Mouse (Mus musculus) limb, embryonic 14.5 days (tissue): ENCODE data around the gene Fam120b. TPM values are rescaled to one million over a fixed set of nuclear protein-coding genes. Genes with fewer than 3 reads are reported as not detected.
A peak's percentile ranks its signal among the peaks of the same experiment; 100 is the strongest.

ENCODE experiments used
- ATAC-seq: fragments of 200-750 bp; cut with Nextera tagmentation; 2 replicates; pipeline ENCODE4 v1.8.0; 2017; ENCODE audit warnings: low read depth, moderate number of reproducible peaks, moderate TSS enrichment; ENCODE audit not compliant: low FRiP score
- DNase-seq: peaks from one replicate; pipeline ENCODE4 v3.0.0-alpha.2; 2015; ENCODE audit warnings: low spot score
- H3K27ac ChIP-seq: fragments of 300-500 bp; sonication (generic); replicated peaks from 2 replicates; pipeline ENCODE4 v1.5.1; 2014; ENCODE audit warnings: low read depth, mild to moderate bottlenecking, low read length, moderate library complexity, mixed read lengths
- H3K27me3 ChIP-seq: fragments of 300-500 bp; sonication (generic); 2 replicates; pipeline ENCODE4 v1.6.1; 2014; ENCODE audit warnings: low read length, mixed read lengths; ENCODE audit not compliant: control insufficient read depth, insufficient read depth
- H3K36me3 ChIP-seq: fragments of 300-500 bp; sonication (generic); 2 replicates; pipeline ENCODE4 v1.6.1; 2014; ENCODE audit warnings: mild to moderate bottlenecking, low read length, moderate library complexity, mixed read lengths; ENCODE audit not compliant: control insufficient read depth, insufficient read depth
- H3K4me1 ChIP-seq: fragments of 300-500 bp; sonication (generic); 2 replicates; pipeline ENCODE4 v1.6.1; 2014; ENCODE audit warnings: antibody characterized with exemption, low read length, mixed read lengths; ENCODE audit not compliant: control insufficient read depth, insufficient read depth
- H3K4me2 ChIP-seq: fragments of 300-500 bp; sonication (generic); replicated peaks from 2 replicates; pipeline ENCODE4 v1.6.1; 2014; ENCODE audit warnings: low read depth, mild to moderate bottlenecking, low read length, moderate library complexity; ENCODE audit not compliant: severe bottlenecking
- H3K4me3 ChIP-seq: fragments of 300-500 bp; sonication (generic); replicated peaks from 2 replicates; pipeline ENCODE4 v1.5.1; 2014; ENCODE audit warnings: low read length
- H3K9ac ChIP-seq: fragments of 300-500 bp; sonication (generic); 2 replicates; pipeline ENCODE4 v1.6.1; 2014; ENCODE audit warnings: mild to moderate bottlenecking, low read depth, low read length, moderate library complexity; ENCODE audit not compliant: severe bottlenecking
- H3K9me3 ChIP-seq: fragments of 300-500 bp; sonication (generic); 2 replicates; pipeline ENCODE4 v1.6.1; 2016; ENCODE audit warnings: low read length; ENCODE audit not compliant: control insufficient read depth
- POLR2A ChIP-seq: fragments of 200-500 bp; IDR thresholded peaks from 2 replicates; pipeline ENCODE4 v1.8.0; 2012; ENCODE audit warnings: inconsistent platforms, mild to moderate bottlenecking, moderate library complexity, borderline replicate concordance; ENCODE audit not compliant: insufficient read depth, insufficient read length; ENCODE audit errors: extremely low read depth
- WGBS: fragments of 180-500 bp; shearing (Covaris S2); extraction: QIAGEN DNeasy Blood & Tissue Kit; methylation state at CpG from one replicate; pipeline ENCODE4 v1.1.7; 2014; 5-methylcytosine and 5-hydroxymethylcytosine counted together
- polyA plus RNA-seq, 2 experiments: library from polyadenylated mRNA; depleted of rRNA in 1 of 2; stranded (reverse) in 1 of 2; unstranded in 1 of 2; fragments of >200 nt; fragmentation: Nextera tagmentation in 1 of 2; extraction: Ambion mirVana in 1 of 2; gene quantifications; 2 replicates each; pipeline versions ENCODE4 v1.2.1 to v1.2.3; 2012 to 2014

The Fam120b gene
- polyA plus RNA-seq, 2 experiments, result 18.9 to 25.7 TPM

- Histone ChIP-seq H3K9ac (no peak overlapping the region), H3K36me3 (peaks cover 58% of the 10 kb centered on the region), H3K4me1 (no peaks in the 10 kb centered on the region), H3K4me2 (no peak overlapping the region), H3K27me3 (no peaks in the 10 kb centered on the region), H3K9me3 (no peaks in the 10 kb centered on the region), H3K27ac (no peak overlapping the region), H3K4me3 (no peak overlapping the region)
- no peak for ATAC-seq
- WGBS, result 91% methylated on average over 4 of the region's 4 CpGs
- no peak for TF ChIP-seq POLR2A
- DNase-seq, result no peak
Observed at GRCm38 (mm10) chr17:15431551-15431950, 35.5 kb downstream of the Fam120b start.

DNA sequence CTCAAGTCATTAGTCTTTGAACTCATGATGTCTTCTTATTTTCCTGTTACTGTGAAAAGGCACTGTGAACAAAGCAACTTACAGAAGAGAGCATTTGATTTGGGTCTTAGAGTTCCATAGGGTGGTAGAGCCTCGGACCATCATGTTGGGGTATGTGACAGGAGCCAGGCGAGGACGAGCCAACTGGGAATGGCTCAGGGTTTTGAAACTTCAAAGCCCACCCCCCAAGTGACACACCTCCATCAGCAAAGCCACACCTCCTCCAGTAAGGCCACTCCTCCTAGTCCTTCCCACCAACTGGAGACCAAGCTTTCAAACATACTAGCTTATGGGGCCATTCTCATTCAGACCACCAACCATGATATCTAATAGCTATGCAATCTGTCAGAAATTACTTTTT is 36.0 kb downstream of the Fam120b start:
- H3K9me3 ChIP-seq, result no peaks in the 10 kb centered on the region
- no peak overlapping the region for H3K4me2 ChIP-seq
- no peaks in the 10 kb centered on the region for H3K4me1 ChIP-seq
- H3K4me3 ChIP-seq, result no peak overlapping the region
- ATAC-seq (no peak), DNase-seq (no peak)
- peaks cover 54% of the 10 kb centered on the region for H3K36me3 ChIP-seq
- no peak overlapping the region for H3K9ac ChIP-seq
- H3K27ac ChIP-seq, result no peak overlapping the region
- TF ChIP-seq POLR2A, result no peak
- 82% methylated on average over 3 of the region's 3 CpGs for WGBS
- no peaks in the 10 kb centered on the region for H3K27me3 ChIP-seq

GRCm38 (mm10) chr17:15434748-15435147 is 38.7 kb downstream of the Fam120b start:
- Histone ChIP-seq H3K9ac (no peak overlapping the region), H3K36me3 (peaks cover 27% of the 10 kb centered on the region), H3K27ac (no peak overlapping the region), H3K9me3 (no peaks in the 10 kb centered on the region), H3K4me2 (no peak overlapping the region), H3K4me1 (no peaks in the 10 kb centered on the region), H3K27me3 (no peaks in the 10 kb centered on the region), H3K4me3 (no peak overlapping the region)
- DNase-seq, result no peak
- ATAC-seq, result no peak
- no peak for TF ChIP-seq POLR2A
- 80% methylated on average over 3 of the region's 3 CpGs for WGBS

GRCm38 (mm10) chr17:15440067-15440462 is 44.1 kb downstream of the Fam120b start:
- Histone ChIP-seq H3K27ac (peak overlapping the region; percentile 55; the same call in 1 of the 2 replicates), H3K36me3 (no peaks in the 10 kb centered on the region), H3K4me3 (no peak overlapping the region), H3K27me3 (no peaks in the 10 kb centered on the region), H3K9me3 (no peaks in the 10 kb centered on the region), H3K9ac (no peak overlapping the region), H3K4me1 (peaks cover 9% of the 10 kb centered on the region; the same call in 1 of the 2 replicates), H3K4me2 (peak overlapping the region; percentile 40; the same call in 1 of the 2 replicates)
- DNase-seq (no peak), ATAC-seq (no peak)
- WGBS, result 44% methylated on average over 8 of the region's 8 CpGs
- TF ChIP-seq POLR2A, result no peak

DNA sequence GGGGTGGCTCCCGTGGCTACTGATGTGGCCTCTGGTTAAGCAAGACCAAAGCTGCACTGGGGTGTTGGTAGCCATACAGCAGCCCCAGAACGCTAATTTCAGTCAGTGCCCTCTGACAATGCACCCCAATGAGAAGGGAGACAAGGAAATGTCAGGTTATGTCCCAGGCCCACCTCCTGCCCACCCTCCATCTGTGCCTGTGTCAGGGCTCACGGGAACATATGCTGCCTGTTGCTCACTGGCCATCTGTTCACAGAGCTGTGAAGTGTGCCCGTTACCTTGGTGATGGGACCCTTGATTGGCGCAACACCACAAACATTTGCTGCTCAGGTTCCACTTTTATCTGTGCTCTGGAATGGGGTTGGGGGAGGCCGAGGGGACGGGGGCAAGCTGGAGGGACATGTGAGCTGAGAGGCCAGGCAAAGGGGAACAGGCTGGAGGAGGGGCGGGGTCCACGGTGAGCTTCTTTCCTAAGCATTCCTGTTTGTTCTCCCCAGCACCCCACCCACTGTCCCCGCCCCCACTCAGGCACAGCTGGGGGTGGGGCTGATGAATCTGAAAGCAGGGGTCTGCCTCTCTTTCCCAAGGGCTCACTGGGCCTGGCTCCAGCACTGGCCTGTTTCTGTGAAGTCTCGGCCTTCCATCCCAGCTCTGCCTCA is 44.6 kb downstream of the Fam120b start:
- peak overlapping the region; percentile 25; the same call in 1 of the 2 replicates for H3K9ac ChIP-seq
- TF ChIP-seq POLR2A, result no peak

More for the DNA sequence above, 44.6 kb downstream of the Fam120b start:
- H3K27me3 ChIP-seq, result no peaks in the 10 kb centered on the region
- no peaks in the 10 kb centered on the region for H3K36me3 ChIP-seq
- H3K4me2 ChIP-seq, result peak overlapping the region; percentile 40
- H3K4me1 ChIP-seq, result peaks cover 9% of the 10 kb centered on the region; the same call in 1 of the 2 replicates
- peak; percentile 58 for DNase-seq
- no peaks in the 10 kb centered on the region for H3K9me3 ChIP-seq
- peak; percentile 88 for ATAC-seq
- peak overlapping the region; percentile 55; the same call in 1 of the 2 replicates for H3K27ac ChIP-seq
- no peak overlapping the region for H3K4me3 ChIP-seq
- WGBS, result 3% methylated on average over 11 of the region's 11 CpGs
